Mouse (Mus musculus) kidney, postnatal 0 days (tissue): ENCODE measurements at regions not wholly inside any gene's neighbourhood (a gene's known extent, or its start where the extent isn't known, plus 50 kb on each side); places are given as distances from the start of the nearest gene placed in this dataset.

Experiments used
- ATAC-seq: fragments of 200-750 bp; cut with Nextera tagmentation; replicated peaks from 2 replicates; pipeline ENCODE4 v1.8.0; 2017; ENCODE audit warnings: low read depth, moderate number of reproducible peaks, moderate TSS enrichment, moderate library complexity; ENCODE audit not compliant: low FRiP score
- DNase-seq: peaks from one replicate; pipeline ENCODE4 v3.0.0-alpha.2; 2016; ENCODE audit warnings: low spot score
- H3K27ac ChIP-seq: fragments of 300-500 bp; sonication (generic); 2 replicates; pipeline ENCODE4 v1.5.1; 2014; ENCODE audit warnings: mild to moderate bottlenecking
- H3K27me3 ChIP-seq: fragments of 300-500 bp; sonication (generic); 2 replicates; pipeline ENCODE4 v1.6.1; 2014; ENCODE audit warnings: low read length, mixed read lengths; ENCODE audit not compliant: insufficient read depth
- H3K36me3 ChIP-seq: fragments of 300-500 bp; sonication (generic); 2 replicates; pipeline ENCODE4 v1.6.1; 2014; ENCODE audit warnings: low read length, mixed read lengths; ENCODE audit not compliant: insufficient read depth
- H3K4me1 ChIP-seq: fragments of 300-500 bp; sonication (generic); replicated peaks from 2 replicates; pipeline ENCODE4 v1.6.1; 2014; ENCODE audit warnings: antibody characterized with exemption, low read length, mixed read lengths; ENCODE audit not compliant: insufficient read depth
- H3K4me2 ChIP-seq: fragments of 300-500 bp; sonication (generic); 2 replicates; pipeline ENCODE4 v1.6.1; 2014; ENCODE audit warnings: mild to moderate bottlenecking, low read length, moderate library complexity, mixed read lengths
- H3K4me3 ChIP-seq: fragments of 300-500 bp; sonication (generic); replicated peaks from 2 replicates; pipeline ENCODE4 v1.5.1; 2014; ENCODE audit warnings: low read depth, low read length
- H3K9ac ChIP-seq: fragments of 300-500 bp; sonication (generic); 2 replicates; pipeline ENCODE4 v1.6.1; 2014; ENCODE audit warnings: low read depth, low read length
- H3K9me3 ChIP-seq: fragments of 300-500 bp; sonication (generic); replicated peaks from 2 replicates; pipeline ENCODE4 v1.6.1; 2016; ENCODE audit warnings: low read length, inconsistent platforms, mixed read lengths
- CTCF ChIP-seq: IDR thresholded peaks from 2 replicates; pipeline ENCODE4 v1.5.1; 2016; ENCODE audit warnings: antibody characterized with exemption, low read depth, mild to moderate bottlenecking, moderate library complexity
- WGBS: fragments of 180-500 bp; shearing (Covaris S2); extraction: QIAGEN DNeasy Blood & Tissue Kit; methylation state at CpG from one replicate; pipeline ENCODE4 v1.1.7; 2014; 5-methylcytosine and 5-hydroxymethylcytosine counted together

- no peak overlapping the region for H3K9ac ChIP-seq
- no peak overlapping the region for H3K27ac ChIP-seq
- no peak overlapping the region for H3K4me3 ChIP-seq
- DNase-seq (no peak), ATAC-seq (no peak)
- WGBS = 74% methylated on average over 12 of the region's 12 CpGs
- no peaks in the 10 kb centered on the region for H3K4me1 ChIP-seq
- no peak for TF ChIP-seq CTCF
- no peak overlapping the region for H3K4me2 ChIP-seq
- H3K27me3 ChIP-seq = no peaks in the 10 kb centered on the region
- no peaks in the 10 kb centered on the region for H3K9me3 ChIP-seq
- no peaks in the 10 kb centered on the region for H3K36me3 ChIP-seq
Measured at GRCm38 (mm10) chr6:35598406-35599185, 58.9 kb upstream of the Mtpn start.

- Histone ChIP-seq H3K9me3 (no peaks in the 10 kb centered on the region), H3K4me3 (no peak overlapping the region), H3K36me3 (no peaks in the 10 kb centered on the region), H3K4me2 (no peak overlapping the region), H3K4me1 (no peaks in the 10 kb centered on the region), H3K9ac (no peak overlapping the region), H3K27me3 (no peaks in the 10 kb centered on the region), H3K27ac (no peak overlapping the region)
- TF ChIP-seq CTCF = no peak
- WGBS = 81% methylated on average over 2 of the region's 2 CpGs
- ATAC-seq (no peak), DNase-seq (no peak)
Measured at GRCm38 (mm10) chr6:35595012-35595411, 55.3 kb upstream of the Mtpn start.

- H3K36me3 ChIP-seq = no peaks in the 10 kb centered on the region
- H3K27ac ChIP-seq = no peak overlapping the region
- H3K4me1 ChIP-seq = no peaks in the 10 kb centered on the region
- no peaks in the 10 kb centered on the region for H3K27me3 ChIP-seq
- no peak overlapping the region for H3K9ac ChIP-seq
- no peak for DNase-seq
- H3K4me3 ChIP-seq = no peak overlapping the region
- H3K4me2 ChIP-seq = no peak overlapping the region
- 80% methylated on average over 3 of the region's 3 CpGs for WGBS
- TF ChIP-seq CTCF = no peak
- no peak for ATAC-seq
- H3K9me3 ChIP-seq = no peaks in the 10 kb centered on the region
Measured at GRCm38 (mm10) chr6:35592234-35592633, 52.5 kb upstream of the Mtpn start.
